Mouse (Mus musculus) c-Kit-positive CD71-positive TER-119-positive erythroid progenitor cells, embryonic 14.5 days (primary cell): ENCODE results near the gene Cnpy2.
A peak's percentile ranks its signal among the peaks of the same experiment; 100 is the strongest.
"Not testable (repeated sequence)": the region's sequence is repeated elsewhere in the genome, so short reads cannot be mapped to it uniquely, and the experiment has no call there.

ENCODE experiments used
- DNase-seq: peaks from one replicate; pipeline ENCODE4 v3.0.0-alpha.2; 2013; ENCODE audit warnings: low spot score

Cnpy2 gene

DNA sequence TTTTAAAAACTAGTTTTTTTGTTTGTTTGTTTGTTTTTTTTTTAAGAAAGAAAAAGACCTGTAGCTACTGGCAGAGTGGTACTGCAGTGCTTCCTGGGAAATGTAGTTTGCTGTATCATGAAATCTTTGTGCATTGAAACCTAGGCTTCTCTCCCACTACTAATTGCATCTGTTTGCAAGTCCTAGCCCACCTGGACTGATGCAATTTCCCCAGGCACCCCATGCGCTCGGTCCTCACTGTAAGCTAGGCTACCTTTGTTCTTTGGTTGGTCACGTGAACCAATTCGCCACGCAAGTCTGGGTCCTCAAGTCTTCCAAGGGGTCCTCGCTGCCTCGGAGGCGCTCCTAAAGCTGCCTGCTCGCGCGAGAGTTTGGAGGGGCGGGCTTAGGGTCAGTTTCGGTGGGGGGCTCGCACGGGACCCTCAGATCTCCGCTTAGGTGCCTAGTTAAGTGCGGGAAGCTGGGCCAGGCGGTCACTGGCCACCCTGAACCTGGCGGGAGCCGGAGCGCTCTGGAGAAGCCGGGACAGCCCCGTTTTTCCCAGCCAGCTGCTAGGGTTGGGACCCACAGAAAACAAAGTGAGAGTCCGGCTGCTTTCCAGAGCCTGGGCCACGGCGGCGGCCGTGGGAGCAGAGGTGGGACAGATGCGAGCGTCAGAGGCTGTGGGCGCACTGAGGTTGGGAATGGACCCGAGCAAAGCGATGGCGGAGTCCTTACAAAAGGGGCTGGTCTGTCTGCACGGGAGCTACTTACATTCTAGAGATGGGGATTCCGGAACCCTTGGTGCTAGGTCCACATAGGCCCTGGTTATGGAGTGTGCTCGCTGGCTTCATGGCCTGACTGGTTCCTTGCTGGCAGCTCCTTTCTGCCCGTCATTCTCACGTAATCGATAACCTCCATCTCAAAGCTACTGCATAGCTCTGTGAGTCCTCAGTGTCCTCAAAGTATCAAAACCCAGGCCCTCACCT is at the start of gene Cnpy2:
Cnpy2 (plus strand) TSS at position 319 of the 968 bp plus-strand sequence.
- DNase-seq, result peak; percentile 75

DNA sequence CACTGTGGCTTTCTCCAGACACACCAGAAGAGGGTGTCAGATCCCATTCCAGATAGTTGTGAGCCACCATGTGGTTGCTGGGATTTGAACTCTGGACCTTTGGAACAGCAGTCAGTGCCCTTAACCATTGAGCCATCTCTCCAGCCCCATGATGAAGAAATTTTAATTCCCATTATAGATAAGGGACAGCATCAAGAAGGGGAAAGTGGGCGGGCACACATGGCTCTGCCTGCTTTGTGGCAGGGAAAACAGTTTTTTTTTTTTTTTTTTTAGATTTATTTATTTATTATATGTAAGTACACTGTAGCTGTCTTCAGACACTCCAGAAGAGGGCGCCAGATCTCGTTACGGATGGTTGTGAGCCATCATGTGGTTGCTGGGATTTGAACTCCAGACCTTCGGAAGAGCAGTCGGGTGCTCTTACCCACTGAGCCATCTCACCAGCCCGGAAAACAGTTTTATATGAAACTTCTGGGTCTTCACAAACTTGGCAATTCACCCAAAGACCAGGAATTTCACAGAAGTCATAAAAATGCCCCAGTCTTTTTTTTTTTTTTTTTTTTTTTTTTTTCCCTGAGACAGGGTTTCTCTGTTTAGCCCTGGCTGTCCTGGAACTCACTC is 49.3 kb upstream of the Cnpy2 start:
- not testable (repeated sequence) for DNase-seq

- not testable (repeated sequence) for DNase-seq
Observed at GRCm38 (mm10) chr10:128275374-128275773, 46.9 kb upstream of the Cnpy2 start.

GRCm38 (mm10) chr10:128278158-128278557 is 44.1 kb upstream of the Cnpy2 start:
- DNase-seq, result no peak

DNA sequence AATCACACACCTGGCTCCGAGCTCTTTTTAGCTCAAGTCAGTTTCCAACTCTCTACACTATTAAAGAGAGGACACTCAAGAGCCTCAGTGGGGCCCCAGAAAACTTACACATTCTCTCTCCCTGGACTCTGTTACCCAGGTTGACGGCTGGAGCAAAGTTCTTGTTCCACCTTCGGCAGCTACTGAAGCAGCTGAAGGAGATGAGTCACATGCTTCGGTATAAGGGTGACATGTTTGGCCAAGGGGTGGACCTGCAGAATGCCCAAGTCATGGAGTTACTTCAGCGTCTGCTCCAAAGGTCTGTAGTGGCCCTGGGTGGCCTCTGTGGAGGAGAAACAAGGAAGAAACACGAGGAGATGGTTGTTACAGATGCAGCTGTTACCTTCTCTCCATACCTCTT is 41.3 kb upstream of the Cnpy2 start:
- no peak for DNase-seq

- no peak for DNase-seq
Observed at GRCm38 (mm10) chr10:128281682-128282081, 40.6 kb upstream of the Cnpy2 start.

DNA sequence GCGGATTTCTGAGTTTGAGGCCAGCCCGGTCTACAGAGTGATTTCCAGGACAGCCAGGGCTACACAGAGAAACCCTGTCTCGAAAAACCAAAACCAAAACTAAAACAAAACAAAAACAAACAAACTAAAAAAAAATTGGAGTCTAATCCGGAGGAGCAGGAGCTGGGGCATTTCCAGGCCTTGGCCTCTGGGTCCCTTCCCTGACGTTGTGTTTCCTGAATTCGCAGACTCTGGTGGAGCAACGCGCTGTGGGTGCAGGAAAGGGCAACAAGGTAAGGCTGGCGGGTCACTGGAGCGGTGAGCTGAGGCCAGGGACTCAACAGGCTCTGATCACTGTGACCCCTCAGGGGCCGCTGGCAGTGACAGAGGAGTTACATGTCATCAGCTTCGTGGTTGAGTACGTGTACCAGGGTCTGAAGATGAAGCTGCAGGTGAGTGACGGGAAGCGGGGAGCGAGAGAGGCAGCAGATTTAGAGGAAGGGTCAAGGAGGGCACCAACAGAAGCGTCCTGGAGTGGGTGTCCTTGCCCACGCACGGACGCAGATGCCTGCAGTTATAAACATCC is 39.3 kb upstream of the Cnpy2 start:
- no peak for DNase-seq

DNA sequence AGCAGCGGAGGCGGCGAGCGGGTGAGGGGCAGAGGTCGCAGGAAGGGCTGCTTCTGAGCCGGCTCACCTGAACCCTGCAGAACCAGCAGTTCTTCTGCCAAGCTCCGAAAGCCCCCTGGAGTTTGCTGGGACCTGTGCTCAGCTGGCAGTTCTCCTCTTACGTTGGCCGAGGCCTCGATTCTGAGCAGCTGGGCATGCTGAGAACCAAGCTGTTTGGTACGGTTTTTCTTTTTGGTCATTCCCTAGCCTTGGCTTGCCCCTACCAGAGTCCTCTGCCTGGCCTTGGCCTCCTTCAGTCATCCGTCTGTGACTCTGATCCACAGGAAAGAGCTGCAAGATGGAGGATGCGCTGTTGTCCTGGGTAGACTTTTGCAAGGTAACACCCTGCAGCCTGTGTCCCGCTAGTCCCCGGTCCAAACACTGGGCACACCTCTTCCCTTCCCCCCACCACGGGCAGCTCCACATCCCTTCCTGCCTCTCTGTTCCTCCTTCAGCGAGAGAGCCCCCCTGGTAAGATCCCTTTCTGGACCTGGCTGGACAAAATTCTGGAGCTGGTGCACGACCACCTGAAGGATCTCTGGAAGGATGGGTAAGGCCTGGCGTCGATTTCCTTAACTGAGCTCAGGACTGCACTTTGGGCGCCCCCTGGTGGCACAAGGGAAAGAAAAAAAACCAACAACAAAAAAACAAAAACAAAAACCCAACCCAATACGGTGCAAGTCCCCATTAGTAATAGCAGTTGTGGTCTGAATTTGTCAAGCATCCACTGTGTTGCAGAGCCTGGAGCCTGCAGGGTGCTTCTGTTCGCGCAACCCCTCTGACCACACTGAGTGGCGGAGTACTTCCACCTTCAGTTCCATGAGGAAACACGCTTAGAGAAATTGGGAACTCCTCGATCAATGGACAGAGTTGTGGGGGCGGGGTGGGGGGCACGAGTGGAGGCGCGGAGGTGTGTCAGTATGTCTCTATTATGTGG is 38.4 kb upstream of the Cnpy2 start:
- peak; percentile 70 for DNase-seq

GRCm38 (mm10) chr10:128290594-128290993 is 31.7 kb upstream of the Cnpy2 start:
- not testable (repeated sequence) for DNase-seq

DNA sequence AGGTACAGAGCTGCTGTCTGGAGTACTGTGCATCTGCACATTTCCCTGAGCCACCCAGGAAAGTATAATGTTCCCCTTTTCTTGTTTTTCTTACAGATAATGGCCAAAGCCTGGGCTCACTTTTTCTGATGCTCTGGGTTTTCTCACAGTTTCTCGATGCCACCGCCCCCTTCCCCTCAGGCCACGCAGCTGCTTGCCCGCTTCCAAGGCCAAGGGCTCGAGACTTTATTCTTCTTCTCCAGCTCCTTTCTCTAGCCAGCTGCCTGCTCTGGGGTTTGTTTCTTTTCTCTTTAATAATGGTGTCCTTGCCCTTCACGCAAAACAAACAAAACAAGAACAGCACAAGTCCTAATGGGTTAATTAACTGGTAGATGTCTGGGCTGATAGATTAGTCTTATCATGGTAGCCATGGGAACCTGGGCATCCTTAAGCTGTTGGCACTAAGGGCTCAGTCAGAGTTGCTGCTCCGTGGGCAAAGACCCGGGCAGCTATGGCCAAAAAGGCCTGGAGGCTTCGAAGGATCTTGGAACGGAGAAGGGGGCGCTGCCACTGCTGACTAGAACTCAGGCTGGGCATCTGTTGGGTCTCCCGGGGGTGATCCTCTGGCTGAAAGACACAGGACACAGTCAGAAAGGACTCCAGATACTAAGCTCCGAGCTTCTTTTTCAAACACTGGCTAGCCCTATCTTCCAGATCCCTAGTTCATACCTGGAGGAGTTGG is 25.7 kb upstream of the Cnpy2 start:
- no peak for DNase-seq

- DNase-seq, result no peak
Observed at GRCm38 (mm10) chr10:128297221-128297620, 25.0 kb upstream of the Cnpy2 start.

DNA sequence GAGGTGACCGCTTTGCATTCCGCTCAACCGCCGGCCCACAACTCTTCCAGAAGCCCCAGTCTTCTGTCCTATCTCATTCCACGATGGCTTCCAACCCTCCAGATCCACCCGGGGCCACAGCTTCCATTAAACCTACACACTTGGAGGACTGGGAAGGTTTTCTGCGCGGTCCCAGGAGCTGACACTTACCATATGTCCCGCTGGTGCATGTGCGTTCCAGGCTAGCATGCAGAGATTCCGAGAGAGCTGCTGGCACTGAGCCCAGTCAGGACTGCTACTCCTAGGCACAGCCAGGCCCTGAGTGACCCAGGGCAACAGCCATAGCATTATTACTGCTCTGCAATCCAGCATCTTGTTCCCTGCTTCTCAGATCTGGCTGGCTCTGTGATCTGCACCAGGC is 24.6 kb upstream of the Cnpy2 start:
- DNase-seq, result no peak

GRCm38 (mm10) chr10:128298243-128298642 is 24.0 kb upstream of the Cnpy2 start:
- no peak for DNase-seq

DNA sequence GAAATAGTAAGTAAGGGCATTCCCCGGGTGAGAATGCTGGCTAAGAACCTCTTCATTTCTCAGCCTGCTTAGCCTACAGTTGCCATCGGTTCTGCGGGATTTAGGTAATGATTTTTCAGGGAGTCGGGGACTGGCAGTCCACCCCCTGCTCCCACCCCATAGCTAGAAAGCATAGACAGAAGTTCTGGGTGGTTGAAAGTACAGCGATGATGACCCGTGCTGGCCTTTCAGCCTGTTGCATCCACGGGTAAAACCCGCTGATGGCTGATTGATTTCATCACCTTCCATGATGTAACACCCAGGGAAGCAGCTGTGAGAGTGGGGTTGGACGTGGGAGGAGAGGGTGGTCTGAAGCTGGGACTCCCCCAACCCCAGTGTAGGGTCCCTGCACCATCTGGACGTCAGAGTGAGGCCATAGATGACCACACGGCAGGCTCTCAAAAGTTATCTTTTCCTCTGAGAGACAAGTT is 23.5 kb upstream of the Cnpy2 start, which contains the start of gene Il23a:
Il23a (minus strand) TSS at position 51 of the 470 bp plus-strand sequence.
- no peak for DNase-seq

DNA sequence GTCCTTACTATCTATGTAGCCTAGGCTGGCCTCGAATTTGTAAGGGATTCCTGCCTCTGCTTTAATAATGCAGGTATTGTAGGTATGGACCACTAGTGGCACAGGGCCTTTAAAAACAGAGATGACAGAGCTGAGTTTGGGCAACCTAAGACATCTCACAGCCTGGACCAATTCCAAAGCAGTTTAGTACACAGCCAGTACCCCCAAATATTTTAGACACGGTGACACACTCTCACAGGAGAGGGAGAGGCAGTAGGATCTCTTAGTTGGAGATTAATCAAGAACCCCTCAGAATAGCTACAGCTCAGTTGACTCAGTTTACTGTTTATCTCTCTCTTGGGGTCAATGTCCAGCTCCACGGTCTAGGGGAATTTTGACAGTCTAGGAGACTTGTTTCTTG is 19.9 kb upstream of the Cnpy2 start:
- no peak for DNase-seq

- no peak for DNase-seq
Observed at GRCm38 (mm10) chr10:128302785-128303125, 19.5 kb upstream of the Cnpy2 start.

- peak; percentile 100 for DNase-seq
Observed at GRCm38 (mm10) chr10:128303126-128304021, 18.9 kb upstream of the Cnpy2 start, which contains the start of gene Pan2. Gene Pan2, plus strand, starts transcription at chr10:128303335.

DNA sequence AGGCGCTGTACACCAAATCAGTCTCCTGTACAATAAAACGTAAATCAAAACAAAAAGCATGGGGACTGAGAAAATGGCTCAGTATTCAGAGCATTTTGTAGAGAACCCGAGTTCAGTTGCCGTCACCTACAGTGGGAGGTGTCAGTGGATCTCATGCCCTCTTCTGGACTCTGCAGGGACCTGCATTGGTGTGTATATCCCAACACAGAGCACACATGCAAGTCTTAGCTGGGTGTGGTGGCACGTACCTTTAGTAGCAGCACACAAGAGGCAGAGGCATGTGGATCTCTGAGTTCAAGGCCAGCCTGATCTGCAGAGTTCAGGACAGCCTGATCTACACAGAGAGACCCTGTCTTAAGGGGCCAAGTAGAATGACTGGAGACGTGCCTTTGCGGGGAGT is 12.6 kb upstream of the Cnpy2 start:
- DNase-seq, result no peak

DNA sequence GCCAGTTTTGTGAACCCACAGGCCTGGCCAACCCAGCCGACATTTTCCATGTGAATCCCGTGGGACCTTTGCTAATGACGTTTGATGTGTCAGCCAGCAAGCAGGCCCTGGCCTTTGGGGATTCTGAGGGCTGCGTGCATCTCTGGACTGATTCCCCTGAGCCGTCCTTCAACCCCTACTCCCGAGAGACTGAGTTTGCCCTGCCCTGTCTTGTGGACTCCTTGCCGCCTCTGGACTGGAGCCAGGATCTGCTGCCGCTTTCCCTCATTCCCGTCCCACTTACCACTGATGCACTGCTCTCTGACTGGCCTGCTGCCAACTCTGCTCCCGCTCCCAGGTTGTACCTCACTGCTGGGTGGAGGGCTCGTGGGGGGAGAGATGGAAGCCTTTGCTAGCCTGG is 12.1 kb upstream of the Cnpy2 start:
- DNase-seq, result no peak

GRCm38 (mm10) chr10:128310902-128311301 is 11.4 kb upstream of the Cnpy2 start:
- no peak for DNase-seq
